Mouse (Mus musculus) G1E (cell line): Measurements from ENCODE around the gene Fbxl19. TPM values are rescaled to one million over a fixed set of nuclear protein-coding genes. Genes with fewer than 3 reads are reported as not detected.

Experiments
- ATAC-seq: 2 replicates; pipeline ENCODE4 v1.8.0; 2016; ENCODE audit warnings: mild to moderate bottlenecking; ENCODE audit not compliant: insufficient number of reproducible peaks, poor library complexity, low FRiP score, severe bottlenecking; ENCODE audit errors: extremely low read depth
- DNase-seq: peaks from one replicate; pipeline ENCODE4 v3.0.0; 2012; ENCODE audit warnings: low spot score
- H3K27me3 ChIP-seq: 2 replicates; pipeline ENCODE4 v1.6.1; 2012; ENCODE audit warnings: mild to moderate bottlenecking, low read length, inconsistent platforms; ENCODE audit not compliant: insufficient read depth
- H3K36me3 ChIP-seq: replicated peaks from 2 replicates; pipeline ENCODE3; 2012; ENCODE audit warnings: mild to moderate bottlenecking, inconsistent platforms
- H3K4me1 ChIP-seq: 2 replicates; pipeline ENCODE4 v1.6.1; 2012; ENCODE audit warnings: low read depth, low read length, inconsistent platforms, mixed read lengths; ENCODE audit not compliant: insufficient read depth
- H3K4me3 ChIP-seq: 2 replicates; pipeline ENCODE4 v1.5.1; 2012; ENCODE audit warnings: low read depth, mild to moderate bottlenecking, inconsistent platforms, low read length, moderate library complexity, mixed read lengths
- H3K9me3 ChIP-seq: replicated peaks from 2 replicates; pipeline ENCODE4 v1.6.1; 2012; ENCODE audit warnings: inconsistent platforms
- CTCF ChIP-seq: IDR thresholded peaks from 2 replicates; pipeline ENCODE4 v1.5.1; 2012; ENCODE audit warnings: low read depth, low read length, inconsistent platforms, mixed read lengths
- GATA1 ChIP-seq: IDR thresholded peaks from 2 replicates; pipeline ENCODE4 v1.6.1; 2012; ENCODE audit warnings: borderline replicate concordance, low read length, inconsistent platforms, mixed read lengths
- GATA2 ChIP-seq: IDR thresholded peaks from 2 replicates; pipeline ENCODE4 v1.6.1; 2012; ENCODE audit warnings: low read depth, low read length, inconsistent platforms, borderline replicate concordance
- POLR2AphosphoS5 ChIP-seq: IDR thresholded peaks from 2 replicates; pipeline ENCODE4 v1.6.1; 2012; ENCODE audit warnings: low read depth, low read length, inconsistent platforms; ENCODE audit not compliant: insufficient replicate concordance
- TAL1 ChIP-seq: conservative IDR thresholded peaks from 2 replicates; pipeline ENCODE4 v1.6.1; 2012; ENCODE audit warnings: low read depth, low read length, inconsistent platforms, mixed read lengths
- polyA plus RNA-seq: library from polyadenylated mRNA; stranded (reverse); fragments of >175 nt; gene quantifications from 2 replicates; pipeline ENCODE4 v1.2.3, GENCODE M21; 2012
- total RNA-seq, 2 experiments: library from RNA; stranded (forward) in 1 of 2; stranded (reverse) in 1 of 2; fragments of 200-1000 nt in 1 of 2; fragments of >200 nt in 1 of 2; fragmentation: Nextera tagmentation in 1 of 2; gene quantifications; 2 replicates each; pipeline ENCODE4 v1.2.3; 2014 to 2017

The Fbxl19 gene
- total and polyA plus RNA-seq, 3 experiments = 6.4 to 54.4 (median 15.1) TPM

- H3K4me3 ChIP-seq = peak overlapping the region; percentile 82
- ATAC-seq (peak; percentile 72), DNase-seq (peak; percentile 87)
- peaks cover 71% of the 10 kb centered on the region for H3K4me1 ChIP-seq
- H3K9me3 ChIP-seq = no peaks in the 10 kb centered on the region
- TF ChIP-seq POLR2AphosphoS5 (no peak), GATA2 (no peak), TAL1 (no peak), CTCF (no peak), GATA1 (no peak)
- no peaks in the 10 kb centered on the region for H3K27me3 ChIP-seq
- H3K36me3 ChIP-seq = peaks cover 70% of the 10 kb centered on the region
Measured at GRCm38 (mm10) chr7:127776878-127777473, 32.6 kb downstream of the Fbxl19 start.

- Histone ChIP-seq H3K4me1 (peaks cover 69% of the 10 kb centered on the region), H3K36me3 (peaks cover 74% of the 10 kb centered on the region), H3K9me3 (no peaks in the 10 kb centered on the region), H3K27me3 (no peaks in the 10 kb centered on the region), H3K4me3 (peak overlapping the region; percentile 82)
- no peak for ATAC-seq
- TF ChIP-seq GATA1 (no peak), POLR2AphosphoS5 (no peak), GATA2 (no peak), TAL1 (no peak), CTCF (no peak)
- no peak for DNase-seq
Measured at GRCm38 (mm10) chr7:127777474-127778266, 33.3 kb downstream of the Fbxl19 start.

- Histone ChIP-seq H3K9me3 (no peaks in the 10 kb centered on the region), H3K27me3 (no peaks in the 10 kb centered on the region), H3K4me3 (peak overlapping the region; percentile 82), H3K4me1 (peaks cover 63% of the 10 kb centered on the region), H3K36me3 (peaks cover 74% of the 10 kb centered on the region)
- DNase-seq = no peak
- no peak for ATAC-seq
- TF ChIP-seq GATA1 (no peak), GATA2 (no peak), CTCF (no peak), TAL1 (no peak), POLR2AphosphoS5 (no peak)
Measured at GRCm38 (mm10) chr7:127778350-127778749, 34.0 kb downstream of the Fbxl19 start.

DNA sequence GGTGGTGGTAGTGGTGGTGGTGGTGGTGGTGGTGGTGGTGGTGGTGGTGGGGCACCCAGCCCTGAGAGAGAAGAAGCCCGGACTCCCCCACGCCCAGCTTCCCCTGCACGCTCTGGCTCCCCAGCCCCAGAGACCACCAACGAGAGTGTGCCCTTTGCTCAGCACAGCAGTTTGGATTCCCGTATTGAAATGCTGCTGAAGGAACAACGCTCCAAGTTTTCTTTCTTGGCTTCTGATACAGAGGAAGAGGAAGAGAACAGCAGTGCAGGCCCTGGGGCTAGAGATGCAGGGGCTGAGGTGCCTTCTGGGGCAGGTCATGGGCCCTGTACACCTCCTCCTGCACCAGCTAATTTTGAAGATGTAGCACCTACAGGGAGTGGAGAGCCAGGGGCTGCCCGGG, 41.0 kb downstream of the Fbxl19 start, which contains the start of gene Gm49388:
Gene Gm49388 (plus strand): TSS at position 301 of the 400 bp plus-strand sequence.
- no peak for TF ChIP-seq GATA2
- TF ChIP-seq POLR2AphosphoS5 = no peak
- no peak for TF ChIP-seq GATA1
- TF ChIP-seq TAL1 = no peak
- ATAC-seq (no peak), DNase-seq (no peak)
- Histone ChIP-seq H3K27me3 (no peaks in the 10 kb centered on the region), H3K9me3 (no peaks in the 10 kb centered on the region), H3K4me1 (peaks cover 21% of the 10 kb centered on the region), H3K36me3 (peaks cover 99% of the 10 kb centered on the region), H3K4me3 (no peak within 1 kb of the TSS)

DNA sequence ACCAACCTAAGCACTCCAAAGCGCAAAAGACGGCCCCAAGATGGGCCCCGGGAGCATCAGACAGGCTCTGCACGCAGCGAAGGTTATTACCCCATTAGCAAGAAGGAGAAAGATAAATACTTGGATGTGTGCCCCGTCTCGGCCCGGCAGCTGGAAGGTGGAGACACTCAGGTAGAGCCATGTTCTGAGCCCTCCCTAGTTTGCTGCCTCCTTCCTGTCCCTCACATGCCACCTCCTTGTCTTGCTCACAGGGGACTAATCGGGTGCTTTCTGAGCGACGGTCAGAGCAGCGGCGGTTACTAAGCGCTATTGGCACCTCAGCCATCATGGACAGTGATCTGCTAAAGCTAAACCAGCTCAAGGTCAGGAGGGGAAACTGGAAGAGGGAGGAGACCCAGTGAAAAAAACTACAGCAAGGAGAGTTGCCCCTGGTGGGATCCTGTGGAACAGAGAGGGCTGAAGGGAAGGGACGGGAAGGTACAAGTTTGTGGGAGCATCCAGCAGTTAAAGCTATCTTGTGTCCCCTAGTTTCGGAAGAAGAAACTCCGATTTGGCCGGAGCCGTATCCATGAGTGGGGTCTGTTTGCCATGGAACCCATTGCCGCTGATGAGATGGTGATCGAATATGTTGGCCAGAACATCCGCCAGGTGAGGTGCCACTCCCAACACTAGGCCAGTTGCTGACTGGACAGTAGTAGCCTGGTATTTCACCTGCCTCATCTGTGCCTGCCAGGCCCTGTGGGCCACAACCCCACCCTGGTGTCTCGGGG, 52.9 kb downstream of the Fbxl19 start:
- H3K9me3 ChIP-seq = no peaks in the 10 kb centered on the region
- peaks cover 48% of the 10 kb centered on the region for H3K4me1 ChIP-seq
- no peak overlapping the region for H3K4me3 ChIP-seq
- TF ChIP-seq GATA1 = no peak
- no peak for TF ChIP-seq GATA2
- TF ChIP-seq CTCF = no peak
- TF ChIP-seq TAL1 = no peak
- TF ChIP-seq POLR2AphosphoS5 = no peak
- no peak for ATAC-seq
- peaks cover 97% of the 10 kb centered on the region for H3K36me3 ChIP-seq
- DNase-seq = no peak
- no peaks in the 10 kb centered on the region for H3K27me3 ChIP-seq
